Mouse (Mus musculus): Measurements from ENCODE around the gene Polr3e.

- no peak for TF ChIP-seq MYOD1 (IDR thresholded peaks at IDR 0.05; ENCODE audit: control insufficient read depth in 1 of 3, insufficient read length in 2 of 3, low read depth in 2 of 3)
- no peak for TF ChIP-seq POLR2A (IDR thresholded peaks at IDR 0.05; ENCODE audit: insufficient read length, low read depth)
- no peak for TF ChIP-seq USF1 (IDR thresholded peaks at IDR 0.05; ENCODE audit: low read depth)
Measured at GRCm38 (mm10) chr7:120884746-120885145, 32.8 kb upstream of the Polr3e start.
